Mouse (Mus musculus): ENCODE results near the gene Pepd. TPM values are rescaled to one million over a fixed set of nuclear protein-coding genes. Genes with fewer than 3 reads are reported as not detected.

Gene Pepd
- total and polyA plus RNA-seq, 3 experiments = 29.7 to 48.0 TPM; not detected in 1

DNA sequence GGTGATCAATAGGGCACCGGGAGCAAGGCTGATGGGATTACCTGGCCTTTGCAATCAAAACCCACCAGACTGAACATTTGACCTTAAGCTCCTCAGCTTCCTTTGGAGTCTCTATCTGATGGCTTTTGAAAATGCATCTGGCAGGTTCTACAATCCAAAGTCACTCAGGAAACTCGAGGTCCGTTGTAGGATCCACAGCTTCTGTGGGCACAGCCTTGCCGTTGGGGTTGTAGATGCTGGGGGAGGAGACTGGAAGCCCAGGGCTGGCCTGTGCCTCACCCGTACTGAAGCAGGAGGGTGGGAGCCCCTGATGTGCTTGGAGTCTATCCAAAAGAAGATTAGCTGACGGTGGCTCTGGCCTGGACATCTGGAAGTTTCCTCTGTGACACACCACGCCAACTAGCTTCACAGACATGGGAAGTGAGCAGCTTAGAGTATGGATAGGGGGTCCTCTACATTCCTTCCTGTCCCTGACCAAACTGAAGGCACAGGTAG lies 18.1 kb downstream of the Pepd start:
- Histone ChIP-seq H3K9ac (ENCODE audit: control insufficient read depth, low read depth, low read length, poor library complexity, severe bottlenecking) (no peak overlapping the region), H3K36me3 (ENCODE audit: control insufficient read depth in 1 of 2, insufficient read depth in 2 of 2, low read length in 2 of 2) (no peaks in the 10 kb centered on the region; a peak in 1 of 4 replicates), H3K27ac (ENCODE audit: control insufficient read depth, low read depth, low read length) (no peak overlapping the region), H3K27me3 (ENCODE audit: control insufficient read depth in 1 of 2, insufficient read depth in 2 of 2, low read length in 2 of 2) (no peaks in the 10 kb centered on the region), H3K79me2 (ENCODE audit: control insufficient read depth, insufficient read depth, low read length, poor library complexity) (no peaks in the 10 kb centered on the region), H3K4me3 (ENCODE audit: control insufficient read depth in 1 of 2, insufficient read depth in 1 of 2, low read depth in 2 of 2, low read length in 2 of 2) (no peak overlapping the region), H3K4me1 (ENCODE audit: control insufficient read depth in 1 of 2, insufficient read depth in 2 of 2, low read length in 2 of 2) (no peaks in the 10 kb centered on the region), H3K9me3 (replicated peaks; ENCODE audit: insufficient read depth, low read length) (no peaks in the 10 kb centered on the region)
- TF ChIP-seq RCOR1 (IDR thresholded peaks at IDR 0.05; ENCODE audit: low read depth, low read length) (no peak), E2F4 (IDR thresholded peaks at IDR 0.05; ENCODE audit: borderline replicate concordance, low read depth, low read length) (no peak), POLR2AphosphoS2 (IDR thresholded peaks at IDR 0.05; ENCODE audit: low read length) (no peak), UBTF (IDR thresholded peaks at IDR 0.05; ENCODE audit: borderline replicate concordance, insufficient read depth, low read depth, low read length) (no peak), EP300 (IDR thresholded peaks at IDR 0.05; ENCODE audit: low read depth in 1 of 2, low read length in 2 of 2) (no peak), MAFK (IDR thresholded peaks at IDR 0.05; ENCODE audit: borderline replicate concordance, low read depth, low read length) (no peak), ZKSCAN1 (IDR thresholded peaks at IDR 0.05; ENCODE audit: low read depth, low read length) (no peak), SIN3A (IDR thresholded peaks at IDR 0.05; ENCODE audit: low read length) (no peak), MEF2A (IDR thresholded peaks at IDR 0.05; ENCODE audit: extremely low read depth, insufficient replicate concordance, low read depth, low read length, poor library complexity, severe bottlenecking) (no peak), MYC (IDR thresholded peaks at IDR 0.05; ENCODE audit: low read depth, low read length) (no peak), CHD1 (IDR thresholded peaks at IDR 0.05; ENCODE audit: low read depth, low read length) (no peak), BHLHE40 (IDR thresholded peaks at IDR 0.05; ENCODE audit: borderline replicate concordance, low read depth, low read length) (no peak), USF1 (IDR thresholded peaks at IDR 0.05; ENCODE audit: low read depth, low read length) (no peak), NRF1 (IDR thresholded peaks at IDR 0.05; ENCODE audit: insufficient read depth, low read depth, low read length, poor library complexity, severe bottlenecking) (no peak), POLR2AphosphoS5 (IDR thresholded peaks at IDR 0.05; ENCODE audit: borderline replicate concordance, low read depth, low read length) (no peak), NELFE (IDR thresholded peaks at IDR 0.05; ENCODE audit: low read depth, low read length) (no peak), CHD2 (IDR thresholded peaks at IDR 0.05; ENCODE audit: low read length) (no peak)
- no peak for DNase-seq (ENCODE audit: low read depth, low spot score)

DNA sequence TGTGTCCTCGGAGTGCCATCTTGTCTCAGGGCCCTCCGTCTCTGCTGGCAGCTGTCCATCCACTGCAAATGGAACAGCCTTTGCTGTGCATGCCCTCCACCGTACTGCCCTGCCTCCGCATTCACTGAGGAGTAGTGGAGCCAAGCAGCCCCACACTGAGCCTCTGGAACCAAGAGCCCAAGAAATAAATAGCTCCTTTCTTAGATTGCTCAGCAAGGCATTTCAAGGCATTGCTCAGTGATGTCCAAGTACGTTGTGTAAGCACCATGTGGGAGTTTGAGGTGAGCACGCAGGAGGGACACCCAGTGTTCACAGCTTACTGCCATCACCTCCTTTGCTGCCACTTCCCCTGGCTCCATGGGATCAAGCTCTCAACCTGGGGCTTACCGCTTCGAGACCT lies 20.5 kb downstream of the Pepd start:
- no peaks in the 10 kb centered on the region for H3K4me1 ChIP-seq (ENCODE audit: control insufficient read depth in 1 of 2, insufficient read depth in 2 of 2, low read length in 2 of 2)
- no peak overlapping the region for H3K4me3 ChIP-seq (ENCODE audit: control insufficient read depth in 1 of 2, insufficient read depth in 1 of 2, low read depth in 2 of 2, low read length in 2 of 2)
- no peaks in the 10 kb centered on the region; a peak in 1 of 4 replicates for H3K36me3 ChIP-seq (ENCODE audit: control insufficient read depth in 1 of 2, insufficient read depth in 2 of 2, low read length in 2 of 2)
- H3K9ac ChIP-seq (ENCODE audit: control insufficient read depth, low read depth, low read length, poor library complexity, severe bottlenecking) = no peak overlapping the region
- H3K9me3 ChIP-seq (replicated peaks; ENCODE audit: insufficient read depth, low read length) = no peaks in the 10 kb centered on the region
- H3K79me2 ChIP-seq (ENCODE audit: control insufficient read depth, insufficient read depth, low read length, poor library complexity) = no peaks in the 10 kb centered on the region
- DNase-seq (ENCODE audit: low read depth, low spot score) = no peak
- no peak for TF ChIP-seq POLR2AphosphoS5 (IDR thresholded peaks at IDR 0.05; ENCODE audit: borderline replicate concordance, low read depth, low read length)
- TF ChIP-seq RAD21 (IDR thresholded peaks at IDR 0.05; ENCODE audit: low read depth, low read length) = no peak
- TF ChIP-seq NELFE (IDR thresholded peaks at IDR 0.05; ENCODE audit: low read depth, low read length) = no peak
- TF ChIP-seq CHD2 (IDR thresholded peaks at IDR 0.05; ENCODE audit: low read length) = no peak
- TF ChIP-seq KAT2A (conservative IDR thresholded peaks at IDR 0.05; ENCODE audit: low read depth, low read length) = no peak
- TF ChIP-seq TCF12 (IDR thresholded peaks at IDR 0.05; ENCODE audit: low read depth, low read length) = no peak
- no peaks in the 10 kb centered on the region for H3K27me3 ChIP-seq (ENCODE audit: control insufficient read depth in 1 of 2, insufficient read depth in 2 of 2, low read length in 2 of 2)
- no peak overlapping the region for H3K27ac ChIP-seq (ENCODE audit: control insufficient read depth, low read depth, low read length)

All from MEL (cell line).